Mouse (Mus musculus) liver, embryonic 11.5 days (tissue): ENCODE measurements around the gene Tmem120b. TPM values are rescaled to one million over a fixed set of nuclear protein-coding genes. Genes with fewer than 3 reads are reported as not detected.

ENCODE experiments used
- ATAC-seq: fragments of 200-750 bp; cut with Nextera tagmentation; replicated peaks from 2 replicates; pipeline ENCODE4 v1.8.0; 2017; ENCODE audit warnings: moderate number of reproducible peaks, mild to moderate bottlenecking, moderate TSS enrichment, moderate library complexity; ENCODE audit not compliant: low FRiP score
- DNase-seq: peaks from one replicate; pipeline ENCODE4 v3.0.0-alpha.2; 2017; ENCODE audit warnings: low spot score
- H3K27ac ChIP-seq: fragments of 300-500 bp; sonication (generic); 2 replicates; pipeline ENCODE4 v1.5.1; 2014; ENCODE audit warnings: mild to moderate bottlenecking, low read depth, low read length, control low read depth
- H3K27me3 ChIP-seq: fragments of 300-500 bp; sonication (generic); replicated peaks from 2 replicates; pipeline ENCODE4 v1.6.1; 2014; ENCODE audit warnings: low read length, mixed read lengths; ENCODE audit not compliant: control insufficient read depth, insufficient read depth
- H3K36me3 ChIP-seq: fragments of 300-500 bp; sonication (generic); 2 replicates; pipeline ENCODE4 v1.6.1; 2014; ENCODE audit warnings: mild to moderate bottlenecking, low read length, moderate library complexity, mixed read lengths; ENCODE audit not compliant: control insufficient read depth, insufficient read depth
- H3K4me1 ChIP-seq: fragments of 300-500 bp; sonication (generic); replicated peaks from 2 replicates; pipeline ENCODE4 v1.6.1; 2014; ENCODE audit warnings: low read length, mixed read lengths; ENCODE audit not compliant: control insufficient read depth, insufficient read depth
- H3K4me2 ChIP-seq: fragments of 300-500 bp; sonication (generic); 2 replicates; pipeline ENCODE4 v1.6.1; 2014; ENCODE audit warnings: mild to moderate bottlenecking, control low read depth, moderate library complexity
- H3K4me3 ChIP-seq: fragments of 300-500 bp; sonication (generic); 2 replicates; pipeline ENCODE4 v1.5.1; 2014; ENCODE audit warnings: low read depth, low read length, control low read depth
- H3K9ac ChIP-seq: fragments of 300-500 bp; sonication (generic); 2 replicates; pipeline ENCODE4 v1.6.1; 2014; ENCODE audit warnings: low read depth, low read length, control low read depth
- H3K9me3 ChIP-seq: fragments of 300-500 bp; sonication (generic); 2 replicates; pipeline ENCODE4 v1.6.1; 2016; ENCODE audit warnings: low read length, inconsistent platforms, mixed read lengths; ENCODE audit not compliant: control insufficient read depth
- WGBS: fragments of 180-500 bp; shearing (Covaris S2); extraction: QIAGEN DNeasy Blood & Tissue Kit; methylation state at CpG from one replicate; pipeline ENCODE4 v1.1.7; 2014; 5-methylcytosine and 5-hydroxymethylcytosine counted together
- polyA plus RNA-seq: library from polyadenylated mRNA; unstranded; fragments of >200 nt; fragmentation: Nextera tagmentation; extraction: Ambion mirVana; gene quantifications from 2 replicates; pipeline ENCODE4 v1.2.1, GENCODE M21; 2014

Gene Tmem120b
- polyA plus RNA-seq, 1 experiment from 2014 or later: 24.3 TPM

DNA sequence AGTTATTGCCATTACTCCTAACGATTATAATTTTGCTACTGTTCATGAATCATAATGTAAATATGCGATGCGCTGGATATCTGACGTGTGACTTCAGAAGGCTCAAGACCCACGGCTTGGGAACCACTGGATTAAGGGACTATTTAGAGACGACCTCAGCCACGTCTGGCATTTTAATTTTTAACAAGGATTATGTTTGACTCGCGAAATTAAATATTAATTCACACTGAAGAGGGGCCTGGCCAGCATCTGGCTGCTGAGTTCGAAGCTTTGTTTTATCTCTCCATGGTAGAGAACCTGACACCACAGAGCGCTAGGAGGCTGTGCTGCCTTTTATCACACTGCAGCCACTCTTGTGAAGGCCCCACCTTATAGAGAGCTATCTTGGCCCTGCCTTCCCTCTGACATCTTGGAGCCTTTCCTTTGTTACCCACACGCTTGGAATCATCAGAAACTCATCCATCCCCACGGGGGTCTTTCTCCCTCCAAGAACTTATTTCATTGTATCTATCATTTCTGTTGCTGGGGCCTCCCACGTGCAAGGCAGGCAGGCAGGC, 24.9 kb downstream of the Tmem120b start:
- H3K9ac ChIP-seq: peak overlapping the region; percentile 20
- peak overlapping the region; percentile 59 for H3K4me2 ChIP-seq
- H3K9me3 ChIP-seq: no peaks in the 10 kb centered on the region
- ATAC-seq (peak; percentile 85), DNase-seq (no peak)
- peak overlapping the region; percentile 96 for H3K27ac ChIP-seq
- H3K27me3 ChIP-seq: no peaks in the 10 kb centered on the region
- WGBS: 60% methylated on average over 14 of the region's 14 CpGs
- peaks cover 42% of the 10 kb centered on the region for H3K4me1 ChIP-seq
- H3K36me3 ChIP-seq: 0 out of 2 replicates have a peak, but pooled peaks cover 2% of the 10 kb centered on the region
- H3K4me3 ChIP-seq: no peak overlapping the region

DNA sequence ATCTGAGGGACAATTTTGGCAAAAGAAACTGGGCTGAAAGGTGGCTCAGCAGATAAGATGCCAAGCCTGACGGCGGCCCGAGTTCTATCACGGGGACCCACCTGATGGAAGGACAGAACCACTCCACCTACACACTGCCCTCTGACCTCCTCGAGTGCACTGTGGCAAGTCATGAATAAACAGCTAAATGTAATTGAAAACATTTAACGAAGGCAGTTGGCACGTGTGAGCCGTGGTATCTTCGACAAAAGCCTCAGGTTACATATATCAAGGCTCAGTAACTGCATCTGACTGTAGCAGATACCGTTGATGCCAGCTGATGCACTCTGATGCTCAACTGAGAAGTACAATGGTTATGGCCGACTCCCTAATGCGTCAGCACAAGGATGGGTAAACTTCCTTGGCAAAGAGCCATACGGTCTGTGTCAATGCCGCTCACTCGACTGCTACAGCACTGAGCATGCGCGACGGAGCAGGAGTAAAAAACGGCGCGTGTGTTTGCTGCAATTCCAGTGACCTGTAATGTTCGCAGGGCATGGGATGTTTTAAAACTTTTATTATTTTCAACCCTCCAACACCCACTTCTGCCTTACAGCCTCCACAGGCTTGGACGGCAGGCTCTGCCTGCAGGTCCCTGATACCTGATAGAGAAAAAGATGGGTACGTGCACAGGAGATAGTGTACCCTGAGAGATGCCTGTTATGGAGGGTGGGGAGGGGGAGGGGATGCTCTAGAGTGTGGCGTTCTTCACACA, 26.2 kb downstream of the Tmem120b start:
- DNase-seq (no peak), ATAC-seq (peak; percentile 84)
- H3K4me3 ChIP-seq: no peak overlapping the region
- peak overlapping the region; percentile 46 for H3K9ac ChIP-seq
- H3K9me3 ChIP-seq: no peaks in the 10 kb centered on the region
- no peaks in the 10 kb centered on the region for H3K27me3 ChIP-seq
- H3K4me2 ChIP-seq: peak overlapping the region; percentile 59
- WGBS: 58% methylated on average over 25 of the region's 25 CpGs
- peaks cover 4% of the 10 kb centered on the region; the same call in 1 of the 2 replicates for H3K36me3 ChIP-seq
- peaks cover 42% of the 10 kb centered on the region for H3K4me1 ChIP-seq
- peak overlapping the region; percentile 96 for H3K27ac ChIP-seq

DNA sequence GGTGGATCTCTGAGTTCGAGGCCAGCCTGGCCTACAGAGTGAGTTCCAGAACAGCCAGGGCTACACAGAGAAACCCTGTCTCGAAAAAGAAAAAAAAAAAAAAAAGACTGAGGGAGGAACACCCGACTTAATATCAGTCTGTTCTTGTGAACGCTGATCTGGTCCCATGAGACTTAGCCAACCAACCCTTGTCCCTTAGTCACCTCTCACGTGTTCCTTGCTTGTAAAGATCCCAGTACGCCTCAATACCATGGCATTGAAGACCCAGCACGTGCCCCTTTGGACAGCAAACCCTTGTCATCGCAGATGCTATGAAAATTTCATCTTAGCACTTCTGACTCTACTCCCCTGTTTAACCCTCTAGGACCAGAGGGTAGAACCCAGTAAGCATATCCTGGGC, 28.1 kb downstream of the Tmem120b start:
- no peak for ATAC-seq
- H3K9me3 ChIP-seq: no peaks in the 10 kb centered on the region
- no peaks in the 10 kb centered on the region for H3K27me3 ChIP-seq
- H3K4me3 ChIP-seq: no peak overlapping the region
- 90% methylated on average over 8 of the region's 8 CpGs for whole genome bisulfite sequencing
- no peak overlapping the region for H3K27ac ChIP-seq
- H3K4me2 ChIP-seq: no peak overlapping the region
- H3K4me1 ChIP-seq: peaks cover 36% of the 10 kb centered on the region
- peaks cover 4% of the 10 kb centered on the region; the same call in 1 of the 2 replicates for H3K36me3 ChIP-seq
- H3K9ac ChIP-seq: no peak overlapping the region
- DNase-seq: no peak

DNA sequence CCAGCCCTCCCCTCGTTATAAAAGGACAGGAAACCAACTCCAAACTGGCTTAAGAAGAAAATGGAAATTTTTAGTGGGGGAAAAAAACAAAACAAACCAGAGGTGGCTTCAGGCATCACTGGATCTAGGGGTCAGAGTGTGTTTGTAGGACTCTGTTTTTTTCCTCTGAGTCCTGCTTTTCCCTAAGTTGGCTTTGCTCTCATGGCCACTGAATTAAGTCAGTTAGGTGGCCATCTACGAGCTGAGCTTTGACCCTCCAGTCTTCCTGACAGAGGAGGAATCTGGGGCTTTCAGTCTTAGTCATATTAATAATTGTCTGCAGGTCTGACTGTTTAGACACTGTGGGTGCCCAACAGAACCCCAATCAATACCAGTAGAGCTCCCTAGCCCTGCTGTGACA, 30.3 kb downstream of the Tmem120b start:
- DNase-seq (no peak), ATAC-seq (no peak)
- H3K36me3 ChIP-seq: peaks cover 4% of the 10 kb centered on the region; the same call in 1 of the 2 replicates
- H3K4me2 ChIP-seq: no peak overlapping the region
- H3K9ac ChIP-seq: no peak overlapping the region
- H3K4me3 ChIP-seq: no peak overlapping the region
- H3K4me1 ChIP-seq: peaks cover 20% of the 10 kb centered on the region
- no peaks in the 10 kb centered on the region for H3K27me3 ChIP-seq
- 93% methylated on average over 2 of the region's 2 CpGs for WGBS
- H3K27ac ChIP-seq: no peak overlapping the region
- H3K9me3 ChIP-seq: no peaks in the 10 kb centered on the region

DNA sequence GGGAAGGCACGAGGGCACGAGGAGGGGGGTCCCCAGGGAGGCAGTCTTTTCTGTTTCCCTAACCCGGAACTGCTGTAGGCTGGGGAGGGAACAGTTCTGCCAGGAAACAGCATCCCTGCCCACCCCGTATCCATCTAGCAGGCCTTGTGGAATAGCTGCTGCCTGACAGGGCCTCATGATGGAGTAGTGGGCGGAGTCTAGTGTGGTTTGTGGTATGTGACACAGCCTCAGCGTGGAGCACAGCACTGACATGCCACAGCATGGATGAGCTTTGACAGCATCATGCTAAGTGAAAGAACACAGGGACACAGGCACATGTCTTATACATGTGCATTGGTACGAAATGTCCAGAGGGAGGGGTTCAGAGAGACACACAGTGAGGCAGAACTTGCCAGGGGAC, 34.2 kb downstream of the Tmem120b start:
- no peaks in the 10 kb centered on the region for H3K9me3 ChIP-seq
- WGBS: 54% methylated on average over 7 of the region's 7 CpGs
- no peak overlapping the region for H3K27ac ChIP-seq
- peaks cover 4% of the 10 kb centered on the region; the same call in 1 of the 2 replicates for H3K36me3 ChIP-seq
- no peak for DNase-seq
- no peak for ATAC-seq
- no peak overlapping the region for H3K9ac ChIP-seq
- no peaks in the 10 kb centered on the region for H3K27me3 ChIP-seq
- H3K4me2 ChIP-seq: no peak overlapping the region
- H3K4me1 ChIP-seq: no peaks in the 10 kb centered on the region; the same call in 1 of the 2 replicates
- H3K4me3 ChIP-seq: no peak overlapping the region

DNA sequence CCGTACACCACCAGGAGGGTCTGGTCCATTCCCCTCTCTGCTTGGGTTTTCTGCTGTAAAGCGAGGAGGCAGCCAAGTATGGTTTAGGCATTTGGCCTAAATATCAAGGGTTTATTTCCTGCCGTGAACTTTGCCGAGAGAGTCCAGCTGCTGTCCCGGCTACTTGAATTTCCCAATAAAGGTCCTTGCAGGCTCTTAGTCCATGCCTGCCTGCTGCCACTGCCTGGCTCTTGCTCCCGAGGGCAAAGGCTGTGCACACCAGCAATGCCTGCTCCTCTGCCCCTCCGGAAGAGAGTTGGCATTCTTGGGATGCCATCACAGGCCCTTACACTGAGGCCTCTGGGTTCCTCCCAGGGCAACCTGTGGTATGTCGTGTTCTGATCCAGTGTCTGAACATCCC, 35.3 kb downstream of the Tmem120b start:
- Histone ChIP-seq H3K36me3 (peaks cover 4% of the 10 kb centered on the region; the same call in 1 of the 2 replicates), H3K4me2 (no peak overlapping the region), H3K27me3 (no peaks in the 10 kb centered on the region), H3K9ac (no peak overlapping the region), H3K4me3 (no peak overlapping the region), H3K4me1 (no peaks in the 10 kb centered on the region; the same call in 1 of the 2 replicates), H3K9me3 (no peaks in the 10 kb centered on the region), H3K27ac (no peak overlapping the region)
- WGBS: 75% methylated on average over 8 of the region's 8 CpGs
- ATAC-seq (no peak), DNase-seq (no peak)

DNA sequence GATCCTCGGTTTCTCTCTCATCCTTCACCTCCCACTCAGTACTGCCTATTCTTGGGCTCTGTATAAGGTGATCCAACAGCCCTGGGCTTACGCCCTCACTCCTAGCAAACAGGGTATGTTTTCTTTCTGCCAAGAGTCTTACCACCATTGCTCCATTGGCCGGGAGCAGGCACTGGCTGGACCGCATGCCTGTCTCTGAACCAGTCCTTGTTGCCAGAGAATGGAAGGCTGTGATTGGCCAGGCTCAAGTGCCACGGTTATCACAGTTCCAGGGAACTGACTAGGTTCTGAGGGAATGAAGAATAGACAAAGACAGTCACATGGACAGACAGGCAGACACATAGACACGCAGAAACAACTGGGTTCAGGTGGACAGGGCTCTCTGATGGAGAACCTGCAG, 36.6 kb downstream of the Tmem120b start:
- Histone ChIP-seq H3K27ac (no peak overlapping the region), H3K36me3 (no peaks in the 10 kb centered on the region), H3K9me3 (no peaks in the 10 kb centered on the region), H3K9ac (no peak overlapping the region), H3K4me2 (no peak overlapping the region), H3K27me3 (no peaks in the 10 kb centered on the region), H3K4me3 (no peak overlapping the region), H3K4me1 (no peaks in the 10 kb centered on the region; the same call in 1 of the 2 replicates)
- 85% methylated on average over 6 of the region's 6 CpGs for WGBS
- no peak for ATAC-seq
- DNase-seq: no peak

DNA sequence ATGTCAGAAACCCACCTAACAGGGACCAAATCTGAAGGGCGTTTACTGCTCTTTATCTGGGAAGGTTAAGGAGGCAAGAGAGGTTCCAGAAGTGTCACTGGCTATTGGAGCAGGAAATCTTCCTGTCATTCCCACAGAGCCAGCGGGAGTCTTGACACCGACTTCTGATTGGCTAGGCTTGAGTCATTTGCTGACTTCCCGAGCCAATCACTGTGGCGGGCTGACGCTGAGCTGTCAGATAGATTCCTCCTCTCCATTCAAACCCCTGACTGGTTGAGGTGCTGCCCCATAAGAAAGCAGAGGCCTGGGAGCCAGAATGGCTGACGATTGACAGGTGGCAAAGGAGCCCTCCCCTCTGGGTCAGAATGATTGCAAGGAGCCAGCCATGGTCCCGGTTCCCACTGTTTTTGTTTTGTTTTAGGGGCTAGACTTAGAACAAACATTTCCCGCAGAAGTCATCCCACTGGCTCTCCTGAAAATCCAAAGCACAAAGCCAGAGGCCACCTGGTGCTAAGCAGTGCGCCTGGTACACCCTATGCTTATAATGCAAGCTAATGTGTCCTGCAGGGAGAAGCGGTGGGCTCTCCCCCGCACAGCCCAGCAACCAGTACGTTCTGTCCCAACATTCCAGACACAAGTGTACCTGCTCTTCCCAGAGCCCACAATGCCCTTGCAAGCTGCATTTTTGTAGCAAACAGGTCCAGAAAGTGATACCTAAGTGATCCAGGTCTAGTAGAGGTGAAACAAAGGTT, 41.4 kb downstream of the Tmem120b start:
- Histone ChIP-seq H3K9ac (no peak overlapping the region), H3K27me3 (no peaks in the 10 kb centered on the region), H3K4me1 (no peaks in the 10 kb centered on the region; the same call in 1 of the 2 replicates), H3K9me3 (no peaks in the 10 kb centered on the region), H3K27ac (no peak overlapping the region), H3K36me3 (no peaks in the 10 kb centered on the region), H3K4me2 (peak overlapping the region; percentile 4; the same call in 1 of the 2 replicates), H3K4me3 (no peak overlapping the region)
- DNase-seq (no peak), ATAC-seq (0 out of 2 replicates have a peak, but pooled peaks have one; percentile 23)
- WGBS: 53% methylated on average over 13 of the region's 13 CpGs
